Mouse (Mus musculus) layer of hippocampus, adult 11-12 months (tissue): ENCODE data around the gene Pde10a.

Source experiments
- DNase-seq: peaks from one replicate; pipeline ENCODE4 v3.0.0; 2022; ENCODE audit warnings: low spot score

The Pde10a gene

DNA sequence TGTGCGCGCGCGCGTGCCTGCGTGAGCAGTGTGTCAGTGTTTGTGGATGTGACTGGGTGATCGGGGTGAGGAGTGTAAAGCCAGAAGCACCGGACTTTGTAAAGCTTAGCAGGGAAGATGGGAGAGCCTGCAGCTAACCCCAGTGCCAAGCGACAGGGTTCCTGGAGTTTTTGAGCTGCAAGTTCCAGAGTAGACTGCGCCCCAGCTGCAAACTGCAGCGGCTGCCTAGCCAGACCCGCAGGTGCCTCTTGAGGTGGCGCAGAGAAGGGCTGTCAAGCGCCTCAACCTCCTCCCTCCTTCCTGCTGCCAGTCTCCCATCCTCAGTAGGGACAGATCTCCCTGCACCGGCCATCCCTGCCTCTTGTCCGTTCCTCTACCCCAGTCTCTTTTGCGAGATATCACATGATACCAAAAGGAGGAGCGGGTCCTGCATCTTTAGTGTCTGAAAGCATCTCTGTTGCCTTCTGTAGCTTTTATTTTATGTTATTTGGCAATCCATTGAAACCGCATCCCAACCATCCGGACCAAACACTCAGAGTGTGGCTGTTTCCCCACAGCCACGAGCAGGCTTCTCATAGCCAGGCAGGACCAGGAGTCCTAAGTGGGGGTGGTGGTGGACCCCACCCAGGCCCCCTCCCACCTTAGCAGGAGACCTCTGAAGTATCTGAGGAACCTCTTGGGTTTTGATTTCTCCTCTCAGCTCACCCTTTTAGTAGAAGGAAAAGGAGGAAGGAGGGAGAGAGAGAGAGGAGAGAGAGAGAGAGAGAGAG is 984 bp downstream of the Pde10a start:
- no peak for DNase-seq

- DNase-seq: no peak
These were observed 1.7 kb downstream of the Pde10a start for GRCm38 (mm10) chr17:8526815-8527261.

- no peak for DNase-seq
These were observed 3.5 kb downstream of the Pde10a start for GRCm38 (mm10) chr17:8528641-8529040.

DNA sequence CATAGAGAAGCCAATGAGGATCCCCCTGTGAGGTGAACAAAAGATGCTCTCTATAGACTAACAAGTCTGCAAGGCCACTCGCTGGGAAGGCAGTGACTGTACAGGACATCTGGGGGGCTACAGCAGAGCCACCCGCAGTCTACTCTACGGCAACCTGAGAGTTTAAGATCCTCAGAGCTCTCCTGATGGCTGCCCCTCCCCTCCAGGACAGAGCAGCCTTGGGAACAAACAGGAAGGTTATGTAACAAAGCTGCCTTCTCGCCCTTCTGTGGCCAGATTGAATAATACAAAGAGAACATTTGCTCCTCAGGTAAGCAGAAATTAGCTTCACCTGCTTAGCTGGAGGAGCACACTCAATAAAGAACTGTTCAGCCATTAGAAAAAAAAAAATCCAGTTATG is 7.4 kb downstream of the Pde10a start:
- DNase-seq: no peak

DNA sequence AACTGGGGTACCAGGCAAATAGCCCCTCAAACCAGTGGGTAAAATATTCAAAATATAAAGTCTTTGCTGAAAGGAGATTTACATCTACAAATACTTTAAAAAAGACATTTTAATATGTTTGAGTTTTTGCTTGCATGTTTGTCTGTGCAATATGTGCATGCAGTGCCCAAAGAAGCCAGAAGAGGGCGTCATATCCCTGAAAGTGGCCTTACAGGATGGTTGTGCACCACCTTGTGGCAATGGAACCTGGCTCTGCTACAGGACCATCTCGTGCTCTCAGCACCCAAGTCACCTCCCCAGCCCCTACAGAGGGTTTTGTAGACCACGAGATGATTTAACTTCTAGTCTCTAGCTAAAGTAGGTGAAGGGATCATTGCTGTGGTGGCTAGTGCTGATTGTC is 8.7 kb downstream of the Pde10a start:
- no peak for DNase-seq

DNA sequence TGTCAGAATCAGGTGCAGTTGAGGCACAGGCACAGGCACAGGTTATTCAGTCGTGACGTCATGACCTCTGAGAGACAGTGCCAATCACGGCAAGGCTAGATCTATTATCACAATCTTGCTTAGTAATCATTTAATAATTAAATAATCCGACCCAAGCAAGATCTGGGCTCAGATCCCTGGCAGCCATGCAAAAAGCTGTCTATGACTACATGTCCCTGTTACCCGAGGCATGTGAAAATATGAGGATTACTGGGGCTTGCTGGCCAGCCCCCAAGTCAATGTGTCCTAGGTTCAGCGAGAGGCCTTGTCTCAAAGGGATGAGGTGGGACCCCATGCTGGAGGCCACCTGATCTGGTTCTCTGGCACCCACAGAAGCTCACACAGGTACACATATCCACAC is 11.3 kb downstream of the Pde10a start:
- no peak for DNase-seq

GRCm38 (mm10) chr17:8538102-8538501 is 12.9 kb downstream of the Pde10a start:
- no peak for DNase-seq

DNA sequence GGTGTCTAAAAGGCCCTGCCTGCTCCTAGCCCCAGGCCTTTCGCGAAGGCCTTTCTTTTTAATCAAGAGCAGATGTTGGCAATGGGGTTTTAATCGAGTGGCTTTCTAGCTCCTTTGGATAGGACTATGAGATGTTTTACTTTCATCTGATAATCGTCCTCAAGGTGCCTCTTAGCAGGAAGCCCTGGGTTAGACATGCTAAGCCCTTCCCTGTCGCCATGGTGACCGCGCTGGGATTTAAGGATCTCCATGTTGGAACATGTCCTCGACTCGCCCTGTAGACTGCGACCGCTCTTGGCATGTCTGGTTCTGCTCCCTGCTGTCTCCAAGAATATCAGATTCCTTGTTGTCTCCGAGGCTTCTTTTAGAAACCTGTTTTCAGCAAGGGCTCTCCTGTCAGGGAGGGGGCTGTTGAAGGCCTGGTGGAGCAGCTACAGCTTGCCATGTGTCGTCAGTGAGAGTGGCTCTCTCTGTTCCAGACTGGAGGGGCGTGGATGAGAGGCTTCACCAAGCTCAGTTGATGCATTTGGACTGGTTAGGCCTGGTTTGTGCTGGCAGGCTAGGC is 16.9 kb downstream of the Pde10a start:
- DNase-seq: no peak

- DNase-seq: no peak
These were observed 21.2 kb downstream of the Pde10a start for GRCm38 (mm10) chr17:8546366-8546765.

- DNase-seq: no peak
These were observed 23.6 kb downstream of the Pde10a start for GRCm38 (mm10) chr17:8548733-8549132.

- no peak for DNase-seq
These were observed 26.5 kb downstream of the Pde10a start for GRCm38 (mm10) chr17:8551641-8552040.

- DNase-seq: no peak
These were observed 27.3 kb downstream of the Pde10a start for GRCm38 (mm10) chr17:8552346-8553035.

DNA sequence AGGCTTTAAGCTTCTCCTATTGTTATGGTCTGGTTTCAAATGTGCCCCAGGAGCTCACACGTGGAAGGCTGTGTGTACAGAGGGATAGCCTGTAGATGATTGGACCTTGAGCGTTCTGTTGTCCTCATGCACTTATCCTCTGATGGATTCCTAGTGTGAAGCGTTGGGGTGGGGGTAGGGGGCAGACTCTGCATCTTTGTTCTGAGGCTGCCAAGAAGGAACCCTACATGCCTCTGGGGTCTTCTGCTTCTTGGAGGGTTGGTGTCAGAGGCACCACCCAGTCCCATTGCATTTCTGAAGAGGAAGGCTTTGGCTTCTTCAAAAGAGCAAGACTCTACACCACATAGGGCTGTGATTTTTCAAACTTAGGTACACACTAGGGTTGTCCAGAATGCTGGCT is 28.4 kb downstream of the Pde10a start:
- DNase-seq: no peak

GRCm38 (mm10) chr17:8554219-8554618 is 29.0 kb downstream of the Pde10a start:
- no peak for DNase-seq

DNA sequence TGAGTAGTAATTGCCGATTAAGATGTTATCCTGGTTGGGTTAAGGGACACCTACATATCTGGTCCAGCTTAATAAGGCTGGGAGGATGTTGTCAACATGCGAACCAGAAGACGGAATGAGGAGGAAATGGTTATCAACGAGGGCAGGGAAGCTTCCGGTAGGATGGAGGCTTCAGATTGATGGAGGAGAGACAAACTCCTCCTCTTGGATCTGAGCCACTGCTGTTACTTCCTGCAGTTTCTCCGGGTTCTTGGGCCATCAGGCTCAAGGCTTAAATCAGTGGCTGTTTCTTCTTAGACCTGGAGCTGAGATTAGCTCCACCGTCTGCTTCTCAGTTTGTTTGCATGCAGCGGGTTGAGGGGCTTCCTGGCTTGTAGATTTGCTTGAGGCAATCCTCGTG is 30.6 kb downstream of the Pde10a start:
- no peak for DNase-seq

GRCm38 (mm10) chr17:8556223-8556622 is 31.1 kb downstream of the Pde10a start:
- DNase-seq: no peak

DNA sequence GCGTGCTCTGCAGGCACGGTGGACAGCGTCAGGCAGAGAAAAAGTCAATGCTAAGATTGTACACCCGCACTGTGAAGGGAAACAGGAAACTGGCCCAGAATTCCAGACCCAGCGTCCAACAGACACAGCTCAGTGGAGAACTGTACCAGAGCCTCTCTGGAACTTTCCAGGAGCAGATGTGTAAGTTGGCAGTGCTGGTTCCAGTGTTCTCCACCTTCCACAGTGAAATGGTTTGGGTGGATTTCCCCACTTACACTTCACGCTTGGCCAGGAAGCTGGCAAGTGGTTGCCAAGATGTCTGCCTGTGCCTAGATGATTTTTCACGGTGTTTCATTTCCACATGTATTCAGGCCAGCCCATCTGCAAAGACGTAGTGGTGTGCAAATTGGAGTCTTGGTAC is 32.8 kb downstream of the Pde10a start:
- no peak for DNase-seq

DNA sequence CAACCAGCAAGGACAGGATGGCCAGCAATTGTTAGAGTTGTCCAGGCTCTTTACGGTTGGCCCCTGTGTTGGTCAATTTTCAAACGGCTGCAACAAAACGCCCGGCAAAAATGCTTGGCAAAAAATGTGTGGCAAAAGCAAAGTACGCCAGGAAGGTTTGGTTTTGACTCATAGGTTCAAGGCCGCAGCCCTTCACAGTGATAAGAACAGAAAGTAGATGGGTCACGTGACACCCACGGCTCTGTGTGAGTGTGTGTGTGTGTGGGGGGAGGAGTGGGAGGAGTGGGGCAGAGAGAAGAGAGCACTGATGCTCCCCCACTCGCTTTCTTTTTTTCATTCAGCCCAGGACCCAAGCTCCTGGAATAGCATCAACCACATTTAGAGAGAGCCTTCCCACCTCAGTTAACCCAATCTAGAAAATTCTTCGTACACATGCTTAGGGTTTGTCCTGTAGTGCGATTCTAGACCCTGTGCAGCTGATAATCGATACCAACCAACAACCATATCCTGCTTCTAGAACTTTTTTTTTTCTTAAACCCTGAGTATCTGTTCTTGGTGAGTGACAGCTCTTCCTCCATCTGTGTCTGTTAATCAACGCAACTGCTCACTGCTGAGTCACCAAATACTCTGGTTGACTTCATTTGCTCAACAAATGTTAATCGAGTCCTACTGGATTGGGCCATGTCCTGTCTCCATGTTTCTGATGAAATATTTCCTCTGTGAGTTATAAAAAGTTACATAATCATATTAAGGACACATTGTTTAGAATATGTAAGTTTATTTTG is 37.1 kb downstream of the Pde10a start:
- peak; percentile 19 for DNase-seq

DNA sequence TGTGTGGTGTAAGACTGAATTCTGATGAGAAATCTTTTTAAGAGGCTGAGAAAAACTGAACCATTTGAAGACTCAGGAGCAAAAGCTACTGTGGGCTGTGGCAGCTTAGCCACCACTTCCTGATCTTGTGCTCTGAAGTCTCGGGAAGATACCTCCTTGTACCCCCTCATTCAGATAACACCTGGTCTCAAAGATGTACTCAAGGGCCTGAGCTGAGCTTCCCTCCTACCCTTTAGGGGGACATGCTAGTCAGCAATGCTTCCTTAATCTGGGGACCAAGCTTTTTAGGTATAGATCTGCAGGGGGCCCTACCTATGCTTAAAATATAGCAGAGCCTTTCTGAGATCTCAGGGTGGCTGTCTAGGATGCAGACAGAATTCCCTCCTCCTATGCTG is 37.7 kb downstream of the Pde10a start:
- no peak for DNase-seq

- no peak for DNase-seq
These were observed 41.7 kb downstream of the Pde10a start, which contains the start of gene Gm17087 for GRCm38 (mm10) chr17:8566850-8567249. Gene Gm17087 (minus strand): TSS chr17:8566950.

GRCm38 (mm10) chr17:8573542-8574260 is 48.5 kb downstream of the Pde10a start:
- DNase-seq: no peak

GRCm38 (mm10) chr17:8580360-8580759 is 55.2 kb downstream of the Pde10a start:
- peak; percentile 48 for DNase-seq
